8 mouse cellular contexts compared by ENCODE assay signal in genomic region chr19:11777191-11777865, GRCm38 (mm10). TPM values are rescaled to one million over a fixed set of nuclear protein-coding genes. Genes with fewer than 3 reads are reported as not detected.
DNase-seq lines count a peak whose midpoint lies in the region; ATAC-seq and TF ChIP-seq lines count a peak whose summit lies in the region.

No protein-coding gene starts in this region.

- no peak overlapping the region for H3K9ac ChIP-seq in lung, postnatal 0 days (replicated peaks; ENCODE audit: low read depth)

- H3K4me3 ChIP-seq in lung, postnatal 0 days (ENCODE audit: low read depth, low read length), result no peak overlapping the region

- H3K9me3 ChIP-seq in lung, postnatal 0 days (ENCODE audit: low read length), result no peaks in the 10 kb centered on the region

- 56% methylated on average over 7 of the region's 7 CpGs for WGBS in lung, postnatal 0 days

- H3K27ac ChIP-seq in lung, postnatal 0 days (ENCODE audit: low read length), result no peak overlapping the region

- TF ChIP-seq EP300 in lung, postnatal 0 days (IDR thresholded peaks at IDR 0.05), result no peak

- ATAC-seq in lung, postnatal 0 days, result no peak
- no peak for ATAC-seq in activated CD4-positive, CD25-positive, alpha-beta regulatory T cell, adult 4 months

- no peak overlapping the region for H3K4me2 ChIP-seq in lung, postnatal 0 days (replicated peaks; ENCODE audit: low read depth, low read length)

- TF ChIP-seq CTCF in lung, postnatal 0 days (IDR thresholded peaks at IDR 0.05), result peak; percentile 77

- peak; percentile 79 for DNase-seq in B cell, adult 2 months
- peak; percentile 24 for DNase-seq in Muller cell, postnatal 12 days (ENCODE audit: inconsistent ontology term)
- DNase-seq in cerebellum, postnatal 36 days, result peak; percentile 60 to 74
- peak; percentile 8 to 22 for DNase-seq in gastrocnemius, adult 8-10 months (ENCODE audit: low spot score in 2 of 2)
- DNase-seq in kidney, postnatal 14 days, result peak; percentile 70
- peak; percentile 75 for DNase-seq in lung, postnatal 0 days (ENCODE audit: low spot score)
- DNase-seq in retina, adult 2 months (ENCODE audit: low read depth, low spot score), result peak; percentile 61

- H3K4me1 ChIP-seq in lung, postnatal 0 days (ENCODE audit: insufficient read depth, low read depth, low read length), result no peaks in the 10 kb centered on the region

- H3K36me3 ChIP-seq in lung, postnatal 0 days (ENCODE audit: insufficient read depth, low read length), result peaks cover 17% of the 10 kb centered on the region; the same call in 1 of the 2 replicates

- no peaks in the 10 kb centered on the region for H3K27me3 ChIP-seq in lung, postnatal 0 days (replicated peaks; ENCODE audit: insufficient read depth, low read length)

RNA-seq across cellular contexts. Expression of gene Mrpl16, which starts 7.1 kb away (rescaled TPM):
- total RNA-seq in gastrocnemius, adult 8-10 months (2022), result 10 to 100 TPM; 57.8 to 69.5 (median 61.5) TPM
- polyA plus RNA-seq in lung, postnatal 0 days (2015; fragmentation: Nextera tagmentation; extraction: Ambion mirVana), result 26.9 and 27.8 TPM in 2 replicates
- polyA plus RNA-seq in activated CD4-positive, CD25-positive, alpha-beta regulatory T cell, adult 4 months (2017; shearing (Covaris generic)), result 10 to 100 TPM; 51.5 to 52.4 TPM

RNA-seq across cellular contexts. Expression of gene Gif, which starts 30.0 kb away (rescaled TPM):
- not detected for total RNA-seq in gastrocnemius, adult 8-10 months (2022)
- 10.9 and 15.7 TPM in 2 replicates for polyA plus RNA-seq in lung, postnatal 0 days (2015; fragmentation: Nextera tagmentation; extraction: Ambion mirVana)
- polyA plus RNA-seq in activated CD4-positive, CD25-positive, alpha-beta regulatory T cell, adult 4 months (2017; shearing (Covaris generic)), result not detected

RNA-seq across cellular contexts. Expression of gene Stx3, which starts 41.9 kb away (rescaled TPM):
- 1 to 10 TPM in 3 of 4 experiments, under 1 TPM in 1; 0.97 to 1.8 (median 1.2) TPM for total RNA-seq in gastrocnemius, adult 8-10 months (2022)
- polyA plus RNA-seq in lung, postnatal 0 days (2015; fragmentation: Nextera tagmentation; extraction: Ambion mirVana), result 39.7 and 42.6 TPM in 2 replicates
- 1 to 10 TPM; 1.8 to 2.9 TPM for polyA plus RNA-seq in activated CD4-positive, CD25-positive, alpha-beta regulatory T cell, adult 4 months (2017; shearing (Covaris generic))

Comparison
In these comparisons a context has a peak if more than half of its experiments do, and no peak if none do; other contexts are left out.
1. DNase-seq: peak in every context shown above with its lines; median percentile 79 in B cell, adult 2 months; 75 in lung, postnatal 0 days; 70 in kidney, postnatal 14 days; 67 in cerebellum, postnatal 36 days; 61 in retina, adult 2 months; 24 in Muller cell, postnatal 12 days; 15 in gastrocnemius, adult 8-10 months.
2. RNA of gene Gif, which starts 30.0 kb away (polyA plus RNA-seq): 10.9 to 15.7 TPM in lung, postnatal 0 days; not detected in activated CD4-positive, CD25-positive, alpha-beta regulatory T cell, adult 4 months; every median in the first group is over 10 times any median in the second.
3. RNA of gene Stx3, which starts 41.9 kb away (polyA plus RNA-seq): 39.7 to 42.6 TPM in lung, postnatal 0 days; 1.8 to 2.9 TPM in activated CD4-positive, CD25-positive, alpha-beta regulatory T cell, adult 4 months; every median in the first group is over 10 times any median in the second.